Mouse (Mus musculus): ENCODE measurements around the gene Ctrl. TPM values are rescaled to one million over a fixed set of nuclear protein-coding genes. Genes with fewer than 3 reads are reported as not detected.

The Ctrl gene
- polyA plus RNA-seq, 1 experiment from 2014 or later: 2.0 TPM

DNA sequence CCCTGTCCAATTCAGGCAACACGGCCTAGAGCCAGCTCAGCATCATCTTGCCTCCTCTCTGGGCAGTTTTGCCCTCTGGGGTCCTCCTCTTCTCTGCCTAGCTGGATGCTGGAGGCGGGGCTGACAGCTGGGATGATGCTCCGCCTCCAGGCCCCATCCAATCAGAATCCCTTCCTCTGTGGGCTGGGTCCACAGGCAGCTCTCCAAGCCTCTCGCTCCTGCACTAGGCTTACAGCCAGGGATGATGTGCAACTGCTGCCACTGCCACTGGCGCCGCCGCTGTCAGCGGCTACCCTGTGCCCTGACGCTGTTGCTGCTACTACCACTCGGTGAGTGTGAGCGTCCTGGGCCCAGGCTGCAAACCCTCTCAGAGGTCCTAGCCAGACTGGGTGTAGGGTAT is 40.3 kb downstream of the Ctrl start, which contains the start of gene Nrn1l:
TSS of gene Nrn1l (plus strand) at position 229 of the 400 bp plus-strand sequence.
- H3K27me3 ChIP-seq (ENCODE audit: control insufficient read depth, insufficient read depth, low read length): no peaks in the 10 kb centered on the region
- WGBS: 6% methylated on average over 11 of the region's 11 CpGs
- H3K4me2 ChIP-seq (replicated peaks; ENCODE audit: low read depth, low read length): no peak within 1 kb of the TSS
- no peak within 1 kb of the TSS for H3K27ac ChIP-seq (ENCODE audit: low read depth, low read length)
- ATAC-seq (ENCODE audit: low FRiP score, low TSS enrichment): peak; percentile 90
- no peaks in the 10 kb centered on the region for H3K4me1 ChIP-seq (ENCODE audit: control insufficient read depth, insufficient read depth, low read length)
- no peak within 1 kb of the TSS for H3K9ac ChIP-seq (ENCODE audit: low read depth, low read length)
- no peak within 1 kb of the TSS for H3K4me3 ChIP-seq (ENCODE audit: low read length)
- H3K9me3 ChIP-seq (ENCODE audit: control insufficient read depth, low read length): no peaks in the 10 kb centered on the region
- peaks cover 43% of the 10 kb centered on the region for H3K36me3 ChIP-seq (ENCODE audit: control insufficient read depth, insufficient read depth, low read length)

DNA sequence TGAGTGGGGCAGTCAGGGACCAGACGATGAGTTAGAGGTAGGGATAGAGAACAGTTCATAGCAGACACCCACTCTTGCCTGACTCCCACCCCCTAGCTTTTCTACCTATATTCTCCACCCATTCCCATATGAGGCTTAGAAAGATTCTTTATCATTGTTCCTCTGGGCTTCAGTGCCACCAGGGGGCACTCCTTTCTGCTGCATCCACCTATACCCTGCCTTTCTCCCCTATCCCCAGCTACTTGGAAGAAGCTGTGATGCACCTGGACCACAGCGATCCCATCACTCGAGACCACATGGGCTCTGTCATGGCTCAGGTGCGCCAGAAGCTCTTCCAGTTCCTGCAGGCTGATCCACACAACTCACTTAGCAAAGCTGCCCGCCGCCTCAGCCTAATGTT is 41.2 kb downstream of the Ctrl start:
- WGBS: 87% methylated on average over 6 of the region's 6 CpGs
- peaks cover 52% of the 10 kb centered on the region for H3K36me3 ChIP-seq (ENCODE audit: control insufficient read depth, insufficient read depth, low read length)

GRCm38 (mm10) chr8:105890870-105891269 is 42.8 kb downstream of the Ctrl start:
- Histone ChIP-seq H3K9me3 (ENCODE audit: control insufficient read depth, low read length) (no peaks in the 10 kb centered on the region), H3K4me1 (ENCODE audit: control insufficient read depth, insufficient read depth, low read length) (no peaks in the 10 kb centered on the region), H3K27ac (ENCODE audit: low read depth, low read length) (no peak overlapping the region), H3K27me3 (ENCODE audit: control insufficient read depth, insufficient read depth, low read length) (no peaks in the 10 kb centered on the region), H3K4me3 (ENCODE audit: low read length) (no peak overlapping the region), H3K36me3 (ENCODE audit: control insufficient read depth, insufficient read depth, low read length) (peaks cover 68% of the 10 kb centered on the region), H3K9ac (ENCODE audit: low read depth, low read length) (no peak overlapping the region), H3K4me2 (replicated peaks; ENCODE audit: low read depth, low read length) (no peak overlapping the region)
- no peak for ATAC-seq (ENCODE audit: low FRiP score, low TSS enrichment)
- 77% methylated on average over 6 of the region's 6 CpGs for WGBS

More for the DNA sequence above, 41.2 kb downstream of the Ctrl start:
- Histone ChIP-seq H3K27ac (ENCODE audit: low read depth, low read length) (no peak overlapping the region), H3K4me1 (ENCODE audit: control insufficient read depth, insufficient read depth, low read length) (no peaks in the 10 kb centered on the region), H3K4me2 (replicated peaks; ENCODE audit: low read depth, low read length) (no peak overlapping the region), H3K27me3 (ENCODE audit: control insufficient read depth, insufficient read depth, low read length) (no peaks in the 10 kb centered on the region), H3K9ac (ENCODE audit: low read depth, low read length) (no peak overlapping the region), H3K9me3 (ENCODE audit: control insufficient read depth, low read length) (no peaks in the 10 kb centered on the region), H3K4me3 (ENCODE audit: low read length) (no peak overlapping the region)
- ATAC-seq (ENCODE audit: low FRiP score, low TSS enrichment): no peak

- Histone ChIP-seq H3K4me1 (ENCODE audit: control insufficient read depth, insufficient read depth, low read length) (no peaks in the 10 kb centered on the region), H3K27ac (ENCODE audit: low read depth, low read length) (no peak overlapping the region), H3K9ac (ENCODE audit: low read depth, low read length) (no peak overlapping the region), H3K4me3 (ENCODE audit: low read length) (no peak overlapping the region), H3K9me3 (ENCODE audit: control insufficient read depth, low read length) (no peaks in the 10 kb centered on the region), H3K27me3 (ENCODE audit: control insufficient read depth, insufficient read depth, low read length) (no peaks in the 10 kb centered on the region), H3K36me3 (ENCODE audit: control insufficient read depth, insufficient read depth, low read length) (peaks cover 77% of the 10 kb centered on the region), H3K4me2 (replicated peaks; ENCODE audit: low read depth, low read length) (no peak overlapping the region)
- no peak for ATAC-seq (ENCODE audit: low FRiP score, low TSS enrichment)
- WGBS: 94% methylated on average over 12 of the region's 12 CpGs
These were observed 43.8 kb downstream of the Ctrl start for GRCm38 (mm10) chr8:105889756-105890465.

Small RNAs within 50 kb of the gene (microRNA-seq; reads per million reads assigned to microRNA genes)
- gene Mir7074: not detected

Other genes starting within 250 kb of the Ctrl start
- gene Carmil2, start 247.6 kb downstream of the Ctrl start, polyA plus RNA-seq (2014; fragmentation: Nextera tagmentation; extraction: Ambion mirVana): 0.33 and 0.65 TPM in 2 replicates
- gene Acd, start 232.8 kb downstream of the Ctrl start, polyA plus RNA-seq (2014; fragmentation: Nextera tagmentation; extraction: Ambion mirVana): 50.3 and 62.0 TPM in 2 replicates
- 15.6 and 16.1 TPM in 2 replicates for gene Pard6a, start 232.7 kb downstream of the Ctrl start, polyA plus RNA-seq (2014; fragmentation: Nextera tagmentation; extraction: Ambion mirVana)
- gene 4933405L10Rik, start 226.2 kb downstream of the Ctrl start, polyA plus RNA-seq (2014; fragmentation: Nextera tagmentation; extraction: Ambion mirVana): 0.16 TPM in 1 of 2 replicates, not detected in the other
- gene Enkd1, start 225.7 kb downstream of the Ctrl start, polyA plus RNA-seq (2014; fragmentation: Nextera tagmentation; extraction: Ambion mirVana): 33.0 and 36.2 TPM in 2 replicates
- 11.9 and 15.8 TPM in 2 replicates for gene Gfod2, start 175.2 kb downstream of the Ctrl start, polyA plus RNA-seq (2014; fragmentation: Nextera tagmentation; extraction: Ambion mirVana)
- gene Ranbp10, start 106.5 kb downstream of the Ctrl start, polyA plus RNA-seq (2014; fragmentation: Nextera tagmentation; extraction: Ambion mirVana): 13.6 and 14.9 TPM in 2 replicates
- gene Tsnaxip1, start 106.1 kb downstream of the Ctrl start, polyA plus RNA-seq (2014; fragmentation: Nextera tagmentation; extraction: Ambion mirVana): 0.14 and 0.27 TPM in 2 replicates
- 31.1 and 41.0 TPM in 2 replicates for gene Cenpt, start 80.6 kb downstream of the Ctrl start, polyA plus RNA-seq (2014; fragmentation: Nextera tagmentation; extraction: Ambion mirVana)
- 57.2 and 65.0 TPM in 2 replicates for gene Thap11, start 78.7 kb downstream of the Ctrl start, polyA plus RNA-seq (2014; fragmentation: Nextera tagmentation; extraction: Ambion mirVana)
- 329 and 342 TPM in 2 replicates for gene Nutf2, start 73.3 kb downstream of the Ctrl start, polyA plus RNA-seq (2014; fragmentation: Nextera tagmentation; extraction: Ambion mirVana)
- 34.9 and 49.7 TPM in 2 replicates for gene Edc4, start 53.0 kb downstream of the Ctrl start, polyA plus RNA-seq (2014; fragmentation: Nextera tagmentation; extraction: Ambion mirVana)
- gene Nrn1l, start 40.3 kb downstream of the Ctrl start, polyA plus RNA-seq (2014; fragmentation: Nextera tagmentation; extraction: Ambion mirVana): 1.0 and 1.1 TPM in 2 replicates
- gene Pskh1, start 33.4 kb downstream of the Ctrl start, polyA plus RNA-seq (2014; fragmentation: Nextera tagmentation; extraction: Ambion mirVana): 20.5 and 34.5 TPM in 2 replicates
- 38.7 and 47.6 TPM in 2 replicates for gene Psmb10, start 4.6 kb upstream of the Ctrl start, polyA plus RNA-seq (2014; fragmentation: Nextera tagmentation; extraction: Ambion mirVana)
- 0.89 and 1.6 TPM in 2 replicates for gene Lcat, start 9.5 kb upstream of the Ctrl start, polyA plus RNA-seq (2014; fragmentation: Nextera tagmentation; extraction: Ambion mirVana)
- 16.8 and 21.8 TPM in 2 replicates for gene Slc12a4, start 32.2 kb upstream of the Ctrl start, polyA plus RNA-seq (2014; fragmentation: Nextera tagmentation; extraction: Ambion mirVana)
- not detected in 2 replicates for gene Dpep3, start 45.6 kb upstream of the Ctrl start, polyA plus RNA-seq (2014; fragmentation: Nextera tagmentation; extraction: Ambion mirVana)
- 18.3 and 19.9 TPM in 2 replicates for gene Dus2, start 57.5 kb upstream of the Ctrl start, polyA plus RNA-seq (2014; fragmentation: Nextera tagmentation; extraction: Ambion mirVana)
- gene Dpep2nb, start 72.1 kb upstream of the Ctrl start, polyA plus RNA-seq (2014; fragmentation: Nextera tagmentation; extraction: Ambion mirVana): 0.22 TPM in 1 of 2 replicates, not detected in the other
- 13.4 and 19.8 TPM in 2 replicates for gene Ddx28, start 78.0 kb upstream of the Ctrl start, polyA plus RNA-seq (2014; fragmentation: Nextera tagmentation; extraction: Ambion mirVana)
- gene Nfatc3, start 125.0 kb upstream of the Ctrl start, polyA plus RNA-seq (2014; fragmentation: Nextera tagmentation; extraction: Ambion mirVana): 8.9 and 10.3 TPM in 2 replicates
- gene Esrp2, start 203.1 kb upstream of the Ctrl start, polyA plus RNA-seq (2014; fragmentation: Nextera tagmentation; extraction: Ambion mirVana): 5.6 and 9.1 TPM in 2 replicates
- gene Pla2g15, start 216.5 kb upstream of the Ctrl start, polyA plus RNA-seq (2014; fragmentation: Nextera tagmentation; extraction: Ambion mirVana): 2.7 and 6.6 TPM in 2 replicates
- 87.4 and 90.3 TPM in 2 replicates for gene Slc7a6, start 235.0 kb upstream of the Ctrl start, polyA plus RNA-seq (2014; fragmentation: Nextera tagmentation; extraction: Ambion mirVana)

Measured in kidney, embryonic 14.5 days (tissue).